Mouse (Mus musculus) megakaryocyte progenitor cell, adult 5-6 weeks (primary cell): ENCODE results near the gene Rev3l. TPM values are rescaled to one million over a fixed set of nuclear protein-coding genes. Genes with fewer than 3 reads are reported as not detected.

Source experiments
- ATAC-seq: replicated peaks from 2 replicates; pipeline ENCODE4 v1.8.0; 2016; ENCODE audit warnings: mild to moderate bottlenecking, moderate TSS enrichment, inconsistent platforms; ENCODE audit not compliant: poor library complexity
- total RNA-seq, 2 experiments: library from RNA; stranded (forward) in 1 of 2; stranded (reverse) in 1 of 2; fragments of 157-497, 149-512 nt in 1 of 2; fragments of 200-1000 nt in 1 of 2; gene quantifications; 2 replicates each; pipeline versions ENCODE4 v1.2.3 to v1.2.4; 2015 to 2017

Rev3l gene
- total RNA-seq (2015) (35.6 and 40.7 TPM in 2 replicates), total RNA-seq (2017) (18.8 and 23.7 TPM in 2 replicates)

DNA sequence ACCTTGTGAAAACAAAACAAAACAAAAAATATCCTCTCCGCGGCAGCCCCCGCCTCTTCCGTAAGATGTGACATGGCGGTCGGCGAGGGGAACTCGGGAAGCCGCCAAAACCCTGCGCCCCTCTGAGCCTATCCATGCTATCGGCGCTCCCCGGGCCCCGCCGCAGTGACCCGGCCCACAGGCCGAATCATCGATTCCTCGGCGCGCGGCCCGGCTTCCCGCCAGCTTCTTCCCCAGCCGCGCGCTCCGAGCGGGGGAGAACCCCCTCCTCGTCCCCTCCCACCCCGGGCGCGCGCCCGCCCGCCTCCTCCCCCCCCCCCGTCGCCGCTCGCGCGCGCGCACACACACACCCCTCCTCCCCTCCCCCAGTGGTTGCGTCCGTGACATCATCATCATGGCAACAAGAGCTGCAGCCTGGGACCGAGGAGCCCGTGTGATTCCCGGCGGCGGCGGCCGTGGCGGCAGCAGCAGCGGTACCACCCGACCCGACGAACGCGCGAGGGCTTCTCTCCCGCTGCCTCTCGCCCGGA is at the start of gene Rev3l:
TSS of gene Rev3l (plus strand) at position 383 of the 530 bp plus-strand sequence.
- ATAC-seq: peak; percentile 66

DNA sequence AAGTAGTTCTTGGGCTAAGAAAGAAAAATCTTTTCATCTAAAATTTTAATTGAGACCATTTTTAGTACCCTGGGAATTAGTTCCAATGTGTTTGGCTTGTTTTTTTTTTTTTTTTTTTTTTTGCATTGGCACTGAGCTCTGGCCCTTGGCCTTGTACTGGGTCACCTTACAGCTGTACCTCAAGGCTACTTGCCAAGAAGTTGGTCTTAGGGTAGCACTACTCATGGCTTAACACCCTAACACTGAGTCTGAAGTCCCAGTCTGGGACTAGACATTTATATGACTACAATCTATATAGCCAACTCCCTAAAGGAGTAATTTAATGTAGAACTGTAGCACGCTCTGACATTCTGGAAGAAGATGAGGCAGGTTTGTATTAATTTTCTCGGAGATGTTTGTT is 49.4 kb upstream of the Rev3l start:
- ATAC-seq: no peak

DNA sequence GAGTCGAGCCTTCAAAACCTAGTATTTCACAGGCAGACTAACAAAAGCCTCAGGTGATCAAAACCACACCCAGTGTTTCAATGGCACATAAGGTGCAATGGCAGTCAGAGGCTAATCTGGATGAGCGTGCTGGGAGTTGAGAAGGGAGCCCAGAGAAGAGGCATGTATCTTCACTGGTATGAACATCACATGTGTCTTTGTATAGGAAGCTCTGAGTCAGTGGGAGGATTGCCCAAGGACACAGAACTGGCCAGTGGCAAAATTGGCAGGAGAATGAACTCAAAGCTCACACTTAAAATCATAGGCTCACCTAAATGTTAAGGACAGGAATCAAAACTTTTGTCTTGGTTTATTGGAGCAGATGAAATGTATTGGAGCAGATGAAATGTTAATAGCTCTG is 48.4 kb upstream of the Rev3l start:
- ATAC-seq: no peak

DNA sequence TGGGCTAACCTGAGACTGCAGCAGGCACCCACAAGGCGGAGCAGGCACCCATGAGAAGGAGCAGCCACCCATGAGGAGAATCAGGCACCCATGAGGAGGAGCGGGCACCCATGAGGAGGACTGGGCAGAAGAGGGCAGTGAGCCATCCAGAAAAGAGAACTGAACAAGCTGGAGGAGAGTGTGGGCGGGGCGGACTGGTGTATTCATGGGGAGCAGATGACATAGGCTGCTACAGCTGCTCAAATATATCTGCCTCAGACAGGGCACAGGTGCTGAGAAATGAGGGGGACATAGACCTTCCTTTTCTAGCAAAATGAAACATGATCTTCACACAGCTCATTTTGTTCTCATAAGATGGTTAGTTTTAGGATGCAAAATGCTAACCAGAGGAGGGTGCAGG is 45.1 kb upstream of the Rev3l start:
- peak; percentile 73; the same call in 1 of the 2 replicates for ATAC-seq

DNA sequence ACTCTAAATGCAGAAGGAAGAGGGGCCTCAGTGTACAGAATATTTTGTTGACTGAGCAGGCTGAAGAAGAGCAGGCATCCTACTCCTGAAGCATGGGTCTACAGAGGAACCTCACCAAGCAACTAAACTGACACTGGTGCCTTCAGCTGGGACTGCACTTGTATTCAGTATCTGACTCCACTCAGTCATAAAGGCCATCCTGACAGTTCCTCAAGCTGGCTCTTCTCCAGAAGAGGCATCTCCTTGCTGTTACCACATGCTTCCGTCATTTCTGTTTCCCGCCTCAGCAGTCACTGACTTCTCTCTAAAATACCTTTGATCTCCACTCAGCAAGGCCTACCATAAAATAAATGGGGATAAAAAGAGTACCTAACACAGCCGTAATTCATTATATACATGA is 44.1 kb upstream of the Rev3l start:
- peak; percentile 32; the same call in 1 of the 2 replicates for ATAC-seq

DNA sequence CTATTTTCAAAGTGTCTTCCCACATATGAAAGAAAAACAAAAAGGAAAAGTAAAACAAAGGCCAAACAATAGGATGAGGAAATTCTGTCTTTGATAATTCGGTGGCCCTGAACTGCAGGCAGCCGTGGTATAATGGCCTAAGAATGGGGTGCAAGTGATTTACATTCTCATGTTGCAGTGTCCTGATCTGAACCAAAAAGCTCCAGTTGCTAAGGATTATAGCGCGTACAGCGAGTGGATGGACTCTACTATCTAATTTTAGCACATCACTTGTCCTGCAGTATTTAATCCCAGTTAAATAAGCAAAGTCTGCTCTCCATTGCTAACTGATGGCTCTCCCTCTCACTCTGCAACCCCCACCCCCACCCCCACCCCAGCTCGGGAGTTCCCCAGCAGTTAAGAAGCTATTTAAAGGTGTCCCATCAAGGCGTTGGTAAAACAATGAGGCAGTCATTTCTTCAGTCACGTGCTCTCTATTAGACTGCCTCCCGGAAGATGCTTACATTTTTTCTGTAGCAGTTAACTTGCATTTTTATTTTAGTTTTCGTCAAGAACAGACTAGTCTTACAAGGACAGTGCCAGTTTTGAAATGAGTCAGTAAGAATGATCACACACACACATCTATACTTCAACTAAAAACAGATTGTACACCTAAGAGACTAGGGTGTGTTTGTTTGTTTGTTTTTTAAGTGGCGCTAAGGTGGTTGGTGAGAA is 40.4 kb upstream of the Rev3l start:
- no peak for ATAC-seq

DNA sequence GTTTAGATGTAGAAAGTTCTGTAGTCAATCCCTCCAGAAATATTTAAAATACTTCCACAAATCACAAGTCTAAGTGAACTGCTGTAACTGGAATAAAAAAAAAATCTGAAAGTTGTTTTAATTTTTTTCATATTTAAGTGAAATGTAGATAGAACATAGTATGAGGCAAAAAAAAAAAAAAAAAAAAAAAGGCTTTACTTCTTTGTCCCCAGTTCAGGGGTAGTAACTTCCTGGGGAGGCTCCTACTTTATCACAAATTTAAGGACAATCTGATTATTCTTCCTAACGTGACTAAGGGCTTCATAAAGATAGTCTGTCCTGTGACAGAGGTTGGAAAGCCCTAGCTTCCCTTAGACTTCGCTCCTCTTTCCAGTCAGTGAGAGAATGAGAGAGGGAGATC is 39.8 kb upstream of the Rev3l start:
- ATAC-seq: no peak

DNA sequence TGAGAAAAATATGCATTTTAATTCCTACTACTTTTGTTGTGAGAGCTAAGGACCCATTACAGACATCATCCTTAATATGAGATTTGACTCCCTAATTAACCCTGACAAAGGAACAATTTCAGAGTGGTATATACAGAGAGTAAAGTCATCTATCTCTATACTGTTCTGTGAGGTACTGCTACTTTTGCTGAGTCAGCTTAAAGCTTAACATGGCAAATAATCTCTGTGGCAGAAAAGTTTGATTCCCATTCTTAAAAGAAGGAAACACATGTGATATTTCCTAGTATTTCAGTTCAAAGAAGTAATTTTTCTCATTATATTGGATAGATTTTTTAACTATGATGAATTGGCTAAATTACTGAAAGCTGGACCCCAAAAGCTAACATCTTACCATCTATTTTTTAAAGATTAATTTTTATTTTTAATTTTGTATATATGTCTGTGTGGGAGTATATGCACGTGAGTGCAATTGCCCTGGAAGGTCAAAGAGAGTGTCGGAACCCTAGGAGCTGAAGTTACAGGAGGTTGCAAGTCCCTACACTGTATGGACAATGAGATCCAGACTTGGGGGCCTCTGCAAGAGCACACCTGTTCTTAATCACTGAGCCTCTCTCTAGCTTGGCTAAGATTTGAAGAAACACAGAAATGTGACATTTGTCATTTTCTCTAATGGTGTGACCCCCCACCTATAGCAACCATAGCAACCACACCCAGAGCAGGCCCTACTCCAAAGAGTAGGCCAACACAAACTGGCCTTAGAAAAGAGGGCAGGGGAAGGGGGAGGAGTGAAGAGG is 24.0 kb upstream of the Rev3l start:
- no peak for ATAC-seq

DNA sequence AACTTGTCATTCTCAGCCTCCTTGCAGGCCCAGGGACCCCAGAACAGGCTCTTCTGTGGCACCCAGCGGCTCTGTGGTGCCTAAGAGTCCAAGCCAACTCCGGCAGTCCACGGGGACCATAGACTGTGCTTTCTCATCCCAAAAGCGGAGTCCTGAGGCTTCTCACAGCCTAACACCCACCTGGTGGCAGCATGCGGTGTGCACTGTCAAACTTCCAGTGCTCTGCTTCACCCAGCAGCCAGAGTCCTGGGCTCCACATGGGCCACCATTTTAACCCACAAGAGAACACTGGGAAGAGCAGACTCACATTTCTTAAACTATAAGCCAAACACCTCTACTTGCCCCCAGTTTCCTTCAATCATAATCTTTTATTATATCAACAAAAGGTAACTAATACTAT is 15.0 kb upstream of the Rev3l start:
- peak; percentile 34; the same call in 1 of the 2 replicates for ATAC-seq

DNA sequence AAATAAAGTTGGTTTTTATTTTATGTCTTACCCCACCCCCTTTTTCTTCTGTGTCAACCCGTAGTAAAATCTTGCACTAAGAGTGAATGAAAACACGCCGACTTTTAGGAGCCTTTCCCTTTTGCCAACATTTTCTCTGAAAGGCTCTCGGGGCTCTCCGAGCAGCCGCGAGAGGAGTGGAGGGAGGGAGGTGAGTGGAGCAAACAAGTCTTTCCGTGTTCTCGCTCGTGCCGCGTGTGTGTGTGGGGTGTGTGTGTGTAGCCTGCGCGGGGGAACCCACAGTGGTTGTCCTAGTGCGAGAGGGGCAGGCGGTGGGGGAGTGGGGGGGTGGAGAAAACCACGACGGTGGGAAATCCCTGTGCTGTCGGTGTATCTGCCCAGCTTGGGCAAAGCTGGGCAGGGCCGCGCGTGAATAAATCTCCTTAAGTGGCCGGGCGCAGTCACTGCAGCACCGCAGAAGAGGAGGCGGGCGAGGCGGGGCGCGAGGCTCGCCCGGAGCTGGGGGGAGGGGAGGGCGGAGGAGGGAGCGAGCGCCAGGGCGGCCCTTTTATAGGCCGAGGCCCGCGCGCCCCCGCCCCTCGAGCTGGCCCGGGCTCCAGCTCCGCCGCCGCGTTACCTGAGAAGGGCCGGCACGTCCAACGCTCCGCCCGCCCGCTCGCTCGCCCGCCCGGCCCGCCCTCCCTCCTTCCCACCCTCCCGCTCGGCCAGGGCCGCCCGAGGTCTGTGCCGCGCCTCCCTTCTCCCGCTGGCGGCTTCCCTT is 762 bp upstream of the Rev3l start:
- ATAC-seq: peak; percentile 69

DNA sequence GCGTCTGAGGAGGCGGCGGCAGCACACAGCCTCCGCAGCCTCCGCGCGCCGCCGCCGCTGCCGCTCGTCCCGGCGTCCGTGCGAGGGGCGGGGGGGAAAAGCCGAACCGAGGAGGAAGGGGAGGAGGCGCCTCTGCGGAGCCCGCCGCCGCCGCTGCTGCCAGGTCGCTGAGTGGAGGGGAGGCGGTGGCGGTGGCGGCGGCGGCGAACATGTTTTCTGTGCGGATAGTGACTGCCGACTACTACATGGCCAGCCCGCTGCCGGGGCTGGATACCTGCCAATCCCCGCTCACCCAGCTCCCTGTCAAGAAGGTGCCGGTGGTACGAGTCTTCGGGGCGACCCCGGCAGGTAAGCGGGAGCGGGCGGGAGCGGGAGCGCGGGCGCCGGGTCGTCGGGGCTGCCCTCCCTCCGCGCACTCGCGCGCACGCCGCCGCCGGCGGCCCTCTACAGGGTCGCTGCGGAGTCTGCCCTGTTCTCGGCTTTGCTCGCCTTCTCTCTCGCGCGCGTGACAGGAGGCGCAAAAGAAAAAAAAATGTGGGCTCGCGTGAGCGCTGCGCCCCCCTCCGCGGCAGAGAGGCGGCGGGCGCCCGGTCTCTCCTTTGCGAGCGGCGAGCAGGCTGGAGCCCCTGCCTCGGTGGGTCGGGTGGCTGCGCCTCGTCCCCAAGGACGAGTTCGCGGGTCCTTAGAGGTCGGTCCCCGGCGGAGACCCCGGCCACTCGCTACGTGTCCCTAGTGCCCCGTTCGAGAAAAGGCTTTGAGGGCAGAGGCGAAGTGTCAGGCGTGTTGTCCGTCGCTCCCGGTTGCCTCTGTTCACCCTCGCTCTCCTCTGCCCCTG is 565 bp downstream of the Rev3l start:
- peak; percentile 52 for ATAC-seq

DNA sequence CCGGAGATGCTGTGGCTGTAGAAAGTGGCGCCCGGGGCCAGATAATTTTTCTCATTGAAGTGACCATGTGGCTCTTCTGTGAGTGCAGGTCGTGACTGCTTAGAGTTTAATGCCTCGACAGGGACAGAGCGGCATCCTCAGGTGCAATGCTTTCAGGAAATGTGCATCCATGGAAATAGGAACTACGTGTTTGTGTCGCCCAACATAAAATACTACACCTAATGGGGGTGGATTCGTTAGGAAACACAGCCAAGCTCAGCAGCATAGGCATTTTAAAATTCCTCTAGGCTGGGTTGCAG is 1.1 kb downstream of the Rev3l start:
- ATAC-seq: no peak

DNA sequence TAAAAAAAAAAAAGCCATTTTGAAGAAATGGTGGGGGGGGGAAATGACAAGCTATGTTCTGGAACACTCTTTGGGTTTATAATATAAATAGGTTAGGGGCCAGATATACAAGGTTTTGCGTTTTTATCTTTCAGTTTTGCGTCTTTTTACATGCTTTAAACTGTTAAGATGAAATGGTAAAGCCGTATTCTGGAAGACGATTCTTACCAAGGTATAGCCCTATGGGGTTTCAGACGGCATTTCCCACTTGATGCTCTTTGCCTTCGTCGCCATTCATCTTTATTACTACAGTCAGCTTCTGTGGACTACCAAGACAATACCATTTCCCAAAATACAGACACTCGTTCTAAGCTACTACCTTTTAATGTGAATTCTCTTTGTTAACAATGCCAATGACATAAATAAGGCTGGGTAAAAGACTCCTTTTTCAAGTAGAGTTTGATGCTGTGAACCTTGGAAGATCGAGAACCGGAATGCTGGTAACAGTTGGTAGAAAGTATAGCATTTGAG is 1.6 kb downstream of the Rev3l start:
- ATAC-seq: no peak

DNA sequence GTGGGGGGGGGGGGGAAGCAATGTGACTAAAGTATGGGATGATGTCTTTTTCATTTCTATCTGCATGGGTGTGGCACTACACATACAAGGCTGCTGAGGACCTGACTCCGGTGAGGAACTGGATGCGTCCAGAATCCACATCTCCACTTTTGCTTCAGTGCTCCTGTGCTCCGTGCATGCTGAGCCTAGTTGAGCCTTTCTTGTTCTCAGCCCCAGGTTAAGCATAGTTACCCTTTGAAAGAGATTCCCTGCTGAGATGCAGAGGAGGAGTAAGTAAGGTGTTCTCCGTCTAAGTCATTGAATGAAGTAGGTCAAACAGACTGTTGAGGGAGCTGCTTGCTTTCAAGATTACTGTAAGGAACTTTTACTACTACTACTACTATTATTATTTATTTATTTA is 4.3 kb downstream of the Rev3l start:
- ATAC-seq: no peak

DNA sequence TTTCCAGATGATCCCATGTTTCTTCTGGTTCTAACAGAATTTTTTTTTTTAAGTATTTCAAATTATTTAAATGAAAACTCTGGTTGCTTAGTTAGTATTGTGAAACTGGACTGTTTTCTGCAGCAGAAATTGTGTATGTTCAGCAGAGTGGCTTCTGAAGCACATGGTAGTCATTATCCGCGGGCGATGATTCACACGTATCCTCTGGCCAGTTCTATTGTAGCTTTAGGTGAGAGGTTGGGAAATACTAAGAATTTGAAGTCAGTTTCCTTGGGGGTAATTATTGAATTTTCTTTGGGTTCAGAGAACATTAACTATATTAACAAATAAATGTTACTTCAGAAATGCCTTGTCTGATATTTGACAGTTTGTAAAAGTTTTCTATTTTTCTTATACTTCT is 10.1 kb downstream of the Rev3l start:
- no peak for ATAC-seq

DNA sequence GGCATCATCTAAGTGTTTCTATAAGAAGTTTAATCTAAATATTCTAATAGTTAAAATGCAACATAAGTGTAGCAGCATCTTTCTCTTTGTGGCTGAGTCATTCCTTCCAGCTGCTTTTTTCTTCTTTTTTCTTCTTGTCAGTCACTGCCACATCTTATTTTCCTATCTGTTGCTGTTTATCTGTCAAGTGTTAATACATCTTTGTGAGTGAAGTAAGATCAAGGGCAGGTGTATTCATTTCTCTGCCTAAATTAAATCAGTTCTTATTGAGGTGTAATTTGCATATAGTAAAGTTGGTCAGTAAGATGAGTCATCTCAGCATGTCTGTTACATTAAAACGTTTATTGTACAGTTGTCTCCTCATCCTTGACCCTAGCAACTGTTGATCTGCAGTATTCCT is 32.8 kb downstream of the Rev3l start:
- ATAC-seq: no peak

DNA sequence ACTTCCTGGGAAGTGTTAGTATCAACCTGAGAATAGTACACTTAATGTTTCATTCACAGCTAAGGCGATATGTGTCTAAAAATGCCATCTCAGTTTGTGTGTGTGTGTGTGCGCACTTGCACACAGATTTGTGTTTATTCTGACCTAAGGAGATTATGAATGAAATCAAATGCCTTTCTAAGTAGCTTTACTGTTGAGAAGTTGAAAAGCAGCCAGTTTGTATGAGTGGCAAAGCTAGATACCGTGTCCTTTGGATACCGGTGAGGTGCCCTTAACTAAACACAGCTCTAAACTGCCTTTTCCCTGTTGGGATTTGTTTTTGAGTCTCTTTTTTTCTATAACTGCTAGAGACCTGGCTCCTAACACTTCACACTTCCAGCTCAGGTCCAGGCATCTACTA is 34.8 kb downstream of the Rev3l start:
- ATAC-seq: peak; percentile 88

DNA sequence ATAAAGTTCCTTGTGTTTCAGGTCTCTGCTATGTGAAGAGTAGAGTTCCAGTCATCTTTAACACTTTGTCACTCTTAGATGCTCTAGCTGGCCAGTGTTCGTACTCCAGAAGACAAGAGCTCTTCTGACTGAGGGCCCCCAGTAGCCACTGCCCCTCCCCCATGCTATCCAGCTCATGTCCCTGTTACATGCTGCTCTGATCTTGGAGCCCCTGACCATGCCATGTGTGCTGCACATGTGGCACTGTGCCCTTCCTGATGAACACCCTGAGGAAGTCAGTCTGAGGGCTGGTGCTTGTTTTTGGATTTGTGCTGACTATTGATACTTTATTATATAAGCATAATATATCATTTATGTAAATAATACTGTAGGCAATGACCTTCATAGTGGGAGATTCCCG is 40.3 kb downstream of the Rev3l start:
- no peak for ATAC-seq

DNA sequence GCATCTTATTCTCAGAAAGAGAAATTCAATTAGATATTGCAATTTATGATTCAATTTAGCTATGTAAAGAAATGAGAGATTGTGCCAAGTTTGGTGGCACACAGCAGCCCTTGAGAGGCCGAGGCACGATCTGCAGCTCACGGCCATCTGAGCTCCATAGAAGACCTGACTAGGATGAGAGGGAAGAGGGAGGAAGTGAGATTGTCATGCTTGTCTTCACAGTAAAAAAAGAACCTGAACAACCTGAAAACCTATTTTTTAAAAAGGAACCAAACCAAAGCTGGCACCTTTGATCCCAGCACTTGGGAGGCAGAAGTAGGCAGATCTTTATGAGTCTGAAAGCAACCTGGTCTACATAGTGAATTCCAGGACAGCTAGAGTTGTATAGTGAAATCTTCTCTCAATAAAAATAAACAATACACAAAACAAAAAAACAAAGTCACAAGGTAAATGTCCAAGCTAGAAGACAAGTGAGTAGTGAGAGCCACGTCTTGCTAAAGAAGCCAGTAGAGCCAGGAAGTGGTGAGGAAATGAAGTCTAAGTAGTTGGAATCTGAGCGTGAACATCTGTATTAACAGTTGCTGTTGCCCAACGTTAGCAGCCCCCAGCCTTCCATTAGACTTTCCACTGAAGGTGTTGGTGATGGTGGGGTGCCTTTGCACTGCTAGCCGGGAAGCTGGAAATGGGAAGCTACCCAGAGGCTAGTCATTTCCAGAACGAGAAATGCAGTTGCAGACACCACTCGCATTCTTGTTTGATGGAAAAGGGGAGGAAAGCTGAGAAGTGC is 42.2 kb downstream of the Rev3l start:
- ATAC-seq: peak; percentile 96

DNA sequence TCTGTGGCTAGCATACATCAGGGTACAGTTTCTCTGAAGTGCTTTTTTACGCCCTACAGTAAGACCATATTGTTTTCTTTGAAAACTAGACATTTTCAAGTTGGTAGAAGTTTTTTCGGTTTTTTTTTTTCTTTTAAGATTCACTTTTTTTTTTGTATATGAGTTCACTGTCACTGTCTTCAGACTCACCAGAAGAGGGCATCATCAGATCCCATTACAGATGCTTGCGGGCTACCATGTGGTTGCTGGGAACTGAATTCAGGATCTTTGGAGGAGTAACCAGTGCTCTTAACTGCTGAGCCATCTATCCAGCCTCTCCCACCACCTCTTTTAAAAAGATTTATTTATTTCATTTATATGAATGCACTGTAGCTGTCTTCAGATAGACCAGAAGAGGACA is 45.0 kb downstream of the Rev3l start:
- no peak for ATAC-seq
